Mouse (Mus musculus): Measurements from ENCODE around the gene Dpy19l3. TPM values are rescaled to one million over a fixed set of nuclear protein-coding genes. Genes with fewer than 3 reads are reported as not detected.

Dpy19l3 gene
- total RNA-seq, 2 experiments from 2014 or later = 6.3 to 8.2 TPM

DNA sequence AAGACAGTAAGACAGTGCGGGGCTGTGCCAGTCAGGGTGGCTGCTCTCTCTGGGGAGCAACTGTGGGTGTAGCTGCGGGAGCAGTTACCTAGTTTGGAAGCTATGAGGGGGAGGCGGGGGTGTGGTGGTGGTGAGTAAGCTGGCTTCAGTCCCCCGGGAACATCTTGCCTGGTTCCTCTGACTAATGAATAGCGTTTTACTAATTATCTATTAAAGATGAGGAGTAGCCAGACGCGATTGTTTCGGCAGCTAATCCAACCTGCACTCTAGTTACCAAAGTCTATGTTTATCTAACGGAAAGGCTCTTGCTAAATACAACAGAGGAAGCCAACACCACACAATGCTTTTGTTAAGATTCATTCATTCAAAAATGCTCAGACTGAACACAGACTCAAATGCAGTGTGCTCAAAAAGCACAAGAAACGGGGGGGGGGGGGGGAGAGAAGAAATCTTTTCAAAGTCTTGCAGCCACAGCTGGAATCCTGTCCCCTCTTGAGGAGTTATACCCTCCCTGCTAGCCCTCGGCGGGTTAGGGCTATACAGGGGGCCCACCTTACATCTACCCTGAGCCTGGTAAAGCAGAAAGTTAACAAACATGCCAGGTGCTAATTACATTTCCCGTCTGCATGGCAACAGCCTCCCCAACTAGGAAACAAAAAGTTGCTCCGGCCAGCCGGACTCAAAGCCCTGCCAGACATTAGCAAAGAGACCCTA lies 778 bp downstream of the Dpy19l3 start:
- DNase-seq = no peak
- intact Hi-C loops (cut with DNase I) = loop anchor here (5.0 kb wide), 1 partner anchor 49 kb away; the partner anchor contains the start of gene Zfp507

GRCm38 (mm10) chr7:35750873-35751272 lies 3.4 kb downstream of the Dpy19l3 start:
- intact Hi-C loops (cut with DNase I) = loop anchor here (5.0 kb wide), 1 partner anchor 51 kb away; the partner anchor contains the start of gene Zfp507
- no peak for DNase-seq

GRCm38 (mm10) chr7:35747397-35747964 lies 6.8 kb downstream of the Dpy19l3 start:
- intact Hi-C loops (cut with DNase I) = no loop called here
- DNase-seq = no peak

DNA sequence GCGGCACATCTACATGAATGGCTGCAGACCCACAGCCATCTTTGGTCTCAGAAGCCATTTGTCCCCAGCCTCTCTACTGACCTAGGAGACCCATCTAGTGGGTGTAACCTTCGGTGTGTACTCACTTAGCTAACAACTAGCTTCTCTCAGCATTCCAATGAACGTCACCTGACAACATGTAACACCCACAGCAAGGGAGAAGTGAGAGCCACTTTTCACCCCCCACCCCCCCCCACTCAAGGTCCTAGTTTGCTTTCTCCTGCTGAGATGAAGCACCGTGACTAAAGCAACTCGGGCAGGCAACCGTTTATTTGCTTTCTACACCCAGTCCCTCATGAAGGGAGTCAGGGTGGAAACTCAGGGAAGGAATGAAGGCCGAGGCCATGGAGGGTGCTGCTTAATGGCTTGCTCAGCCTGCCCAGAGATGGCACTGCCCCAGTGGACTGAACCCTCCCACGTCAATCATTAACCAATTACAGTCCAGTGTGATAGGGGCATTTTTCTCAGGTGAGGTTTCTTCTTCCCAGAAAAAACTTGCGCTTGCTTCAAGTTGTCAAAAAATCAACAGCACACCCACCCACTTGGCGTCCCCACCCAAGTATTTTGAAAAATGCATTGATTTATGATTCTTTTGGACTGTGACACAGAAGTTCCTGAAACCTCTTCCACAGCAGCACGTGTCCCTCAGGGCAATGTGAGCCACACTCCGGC lies 7.4 kb downstream of the Dpy19l3 start:
- intact Hi-C loops (cut with DNase I) = no loop called here
- no peak for DNase-seq

GRCm38 (mm10) chr7:35745281-35745702 lies 9.0 kb downstream of the Dpy19l3 start:
- DNase-seq = no peak
- intact Hi-C loops (cut with DNase I) = no loop called here

DNA sequence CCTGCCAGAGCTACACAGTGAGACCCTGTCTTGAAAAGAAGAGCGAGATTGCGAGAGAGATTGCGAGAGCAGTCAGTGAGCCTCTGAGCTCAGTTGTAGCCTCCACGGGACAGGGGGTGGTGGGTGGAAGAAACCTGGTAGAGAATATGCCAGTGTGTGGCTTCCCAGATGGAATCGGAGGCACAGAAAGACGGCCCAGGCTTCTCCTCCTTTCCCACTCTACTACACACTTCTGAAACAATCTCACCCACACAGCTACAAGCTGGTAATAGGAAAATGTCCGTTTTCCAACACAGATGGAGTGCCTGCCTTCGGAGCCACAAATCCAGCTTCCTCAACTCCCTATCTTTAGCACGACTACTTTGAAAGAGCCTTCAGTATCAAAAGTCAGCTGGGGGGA lies 9.5 kb downstream of the Dpy19l3 start:
- intact Hi-C loops (cut with DNase I) = no loop called here
- DNase-seq = no peak

DNA sequence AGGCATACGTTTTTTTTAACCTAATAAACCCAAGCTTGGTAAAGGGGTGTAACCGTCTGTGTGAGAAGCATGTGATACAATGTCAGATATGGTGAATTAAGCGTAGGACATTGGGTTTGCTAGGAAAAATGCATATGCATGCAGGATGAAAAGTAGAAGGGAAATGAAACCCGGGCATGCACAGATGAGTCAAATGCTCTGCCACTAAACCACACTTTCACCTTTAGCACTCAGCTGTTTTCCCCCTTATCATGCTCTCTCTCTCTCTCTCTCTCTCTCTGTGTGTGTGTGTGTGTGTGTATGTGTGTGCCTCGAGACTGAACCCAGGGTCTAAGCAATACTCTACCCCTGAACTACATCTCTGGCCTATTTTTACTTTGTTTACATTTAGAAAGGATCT lies 11.9 kb downstream of the Dpy19l3 start:
- intact Hi-C loops (cut with DNase I) = no loop called here
- DNase-seq = no peak

DNA sequence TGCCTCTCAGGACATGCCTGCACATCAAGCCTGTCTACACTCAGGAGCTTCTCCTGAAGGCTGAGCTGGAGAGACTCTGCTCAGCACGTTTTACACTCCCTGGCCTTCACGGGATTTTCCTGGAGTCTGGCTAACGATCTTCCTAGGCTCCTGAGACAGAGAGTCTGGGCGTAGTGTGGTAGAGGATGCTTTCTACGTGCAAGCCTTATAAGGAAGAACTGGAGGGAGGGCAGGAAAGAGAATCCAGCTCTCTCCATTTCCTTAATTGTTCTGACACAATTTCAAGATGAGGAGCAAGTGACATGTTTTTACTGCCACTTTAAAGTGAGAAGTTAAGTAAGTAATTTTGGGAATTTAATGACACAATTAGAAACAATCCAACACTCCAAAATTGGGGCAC lies 12.4 kb downstream of the Dpy19l3 start:
- intact Hi-C loops (cut with DNase I) = loop anchor here (2.0 kb wide), 1 partner anchor 55 kb away; no protein-coding TSS in a partner anchor
- no peak for DNase-seq

DNA sequence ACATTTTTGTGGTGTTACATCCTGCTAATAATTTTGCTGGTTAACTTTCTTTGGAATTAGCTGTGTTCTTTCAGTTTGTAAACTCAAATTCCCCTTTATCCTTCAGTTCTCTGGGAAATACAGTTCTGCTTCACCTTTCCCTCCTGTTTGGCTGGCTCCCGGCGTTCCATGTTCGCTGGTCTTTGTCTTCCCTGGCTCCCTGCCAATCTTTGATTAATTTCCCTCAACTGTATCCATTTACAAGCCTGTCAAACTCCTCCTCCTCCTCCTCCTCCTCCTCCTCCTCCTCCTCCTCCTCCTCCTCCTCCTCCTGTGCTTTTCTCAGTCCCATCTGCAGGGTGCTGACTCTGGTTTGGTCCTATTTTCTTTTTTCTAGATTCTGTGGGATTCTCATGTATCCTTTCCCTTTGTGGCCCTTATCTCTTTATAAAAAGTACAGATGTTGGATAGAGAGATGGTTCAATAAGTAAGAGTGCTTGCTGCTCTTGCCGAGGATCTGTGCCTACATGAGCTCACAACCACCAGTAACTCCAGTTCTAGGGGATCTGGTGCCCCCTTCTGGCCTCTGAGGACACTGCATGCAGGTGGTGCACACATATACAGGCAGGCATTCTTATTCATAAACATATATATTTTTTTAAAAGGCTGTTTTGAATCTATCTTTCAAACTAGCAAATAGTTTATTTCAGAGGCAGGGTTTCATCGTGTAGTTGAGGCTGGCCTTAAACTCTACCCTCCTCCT lies 13.6 kb downstream of the Dpy19l3 start:
- intact Hi-C loops (cut with DNase I) = loop anchor here (2.0 kb wide), 1 partner anchor 54 kb away; no protein-coding TSS in a partner anchor
- DNase-seq = peak; percentile 39 to 64

- no peak for DNase-seq
- intact Hi-C loops (cut with DNase I) = no loop called here
Measured at GRCm38 (mm10) chr7:35738871-35739270, 15.4 kb downstream of the Dpy19l3 start.

DNA sequence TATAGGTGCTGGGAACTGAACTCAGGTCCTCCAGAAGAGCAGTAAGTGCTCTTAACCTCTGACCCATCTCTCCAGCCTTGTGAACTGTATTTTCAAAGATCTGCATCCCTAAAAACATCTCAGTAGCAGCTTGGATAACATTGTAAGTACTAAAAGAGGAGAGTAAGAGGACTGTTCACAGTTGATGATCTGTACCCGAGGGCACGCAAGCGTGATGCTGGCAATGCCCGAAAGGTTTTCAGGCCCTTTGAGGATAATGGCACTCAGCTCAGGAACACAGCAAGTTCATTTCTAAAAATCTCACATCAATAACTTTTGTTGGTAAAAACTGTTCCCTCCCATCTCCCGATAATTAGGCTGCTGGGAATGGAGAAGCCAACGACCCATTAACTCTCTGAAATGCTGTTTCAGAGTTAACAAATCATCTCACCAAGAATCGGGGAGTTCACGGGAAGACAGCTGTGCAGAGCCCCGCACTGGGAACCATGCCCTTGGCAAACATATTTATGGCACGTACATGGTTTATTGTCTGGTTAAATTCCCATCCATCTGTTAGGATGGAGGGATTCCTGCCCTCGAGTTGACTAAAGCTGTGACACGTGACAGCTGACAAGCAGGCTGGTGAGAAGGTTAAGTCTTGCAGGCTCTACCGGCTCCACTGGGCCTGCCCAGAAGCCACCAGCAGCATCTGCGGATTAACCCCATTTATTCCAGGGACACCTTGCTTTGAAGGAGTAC lies 20.8 kb downstream of the Dpy19l3 start:
- DNase-seq = peak in 1 of 2 experiments; percentile 11
- intact Hi-C loops (cut with DNase I) = no loop called here

DNA sequence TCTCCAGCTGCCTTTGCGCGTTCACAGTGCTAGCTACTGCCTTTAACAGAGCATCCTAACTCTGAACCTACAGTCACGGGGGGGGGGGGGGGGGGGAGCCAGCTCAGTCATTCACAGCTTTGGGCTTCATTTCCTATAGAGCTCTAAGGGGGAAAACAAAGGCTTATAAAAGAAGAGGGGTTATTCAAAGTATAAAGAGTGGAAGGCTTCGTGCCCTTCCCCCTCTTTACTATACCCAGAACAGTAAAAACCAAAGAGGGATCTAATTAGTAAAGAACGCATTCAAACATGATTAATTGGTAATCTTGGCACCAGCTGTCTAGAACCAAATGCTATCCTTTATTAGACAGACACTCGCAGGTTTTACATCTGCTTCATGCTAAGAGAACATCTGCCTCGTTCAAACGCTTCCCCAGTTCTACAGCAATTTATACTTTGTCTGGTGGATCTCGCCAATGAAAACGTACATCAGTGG lies 21.6 kb downstream of the Dpy19l3 start:
- no peak for DNase-seq
- intact Hi-C loops (cut with DNase I) = no loop called here

GRCm38 (mm10) chr7:35729621-35730031 lies 24.6 kb downstream of the Dpy19l3 start:
- intact Hi-C loops (cut with DNase I) = no loop called here
- DNase-seq = peak in 1 of 2 experiments; percentile 14

- intact Hi-C loops (cut with DNase I) = no loop called here
- no peak for DNase-seq
Measured at GRCm38 (mm10) chr7:35728376-35728775, 25.9 kb downstream of the Dpy19l3 start.

DNA sequence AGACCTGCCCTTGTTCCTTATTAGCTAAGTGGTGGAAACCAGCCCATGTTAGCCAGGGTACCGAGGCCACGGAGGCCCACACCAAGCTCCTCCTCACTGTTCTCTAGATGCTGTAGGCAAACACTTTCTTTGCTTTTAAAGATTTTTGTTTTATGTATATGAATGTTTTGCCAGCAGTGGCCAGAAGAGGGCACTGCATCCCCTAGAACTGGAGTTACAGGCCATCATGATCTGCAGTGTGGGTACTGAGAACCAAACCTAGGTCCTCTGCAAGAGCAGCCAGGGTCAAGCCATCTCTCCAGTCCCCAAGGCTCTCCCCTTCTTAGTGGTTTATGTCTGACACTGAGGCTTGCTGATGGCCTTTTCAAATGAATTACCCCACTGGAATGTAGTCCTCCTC lies 31.2 kb downstream of the Dpy19l3 start:
- intact Hi-C loops (cut with DNase I) = no loop called here
- DNase-seq = no peak

- intact Hi-C loops (cut with DNase I) = no loop called here
- DNase-seq = no peak
Measured at GRCm38 (mm10) chr7:35718421-35719178, 35.7 kb downstream of the Dpy19l3 start.

- DNase-seq = no peak
- intact Hi-C loops (cut with DNase I) = no loop called here
Measured at GRCm38 (mm10) chr7:35710366-35710765, 43.9 kb downstream of the Dpy19l3 start.

DNA sequence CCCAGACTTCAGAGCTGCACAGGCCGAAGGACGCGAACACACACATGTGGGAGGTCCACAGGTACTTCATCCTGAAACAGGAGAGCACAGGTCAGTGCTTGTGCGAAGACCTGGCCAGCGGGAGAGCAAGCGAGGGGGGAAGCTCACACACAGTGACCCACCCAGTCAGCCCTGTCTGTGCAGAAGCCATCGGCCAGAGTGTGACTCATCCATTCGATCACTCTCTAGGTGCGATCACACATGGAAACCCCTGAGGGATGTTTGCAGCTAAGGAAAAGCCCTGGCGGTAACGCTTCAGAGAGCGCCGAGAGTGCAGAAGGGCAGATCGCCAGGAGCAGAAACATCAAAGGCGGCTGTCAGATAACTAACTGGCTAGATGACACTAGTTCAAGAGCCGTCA lies 46.2 kb downstream of the Dpy19l3 start:
- no peak for DNase-seq
- intact Hi-C loops (cut with DNase I) = no loop called here

GRCm38 (mm10) chr7:35699005-35699404 lies 55.2 kb downstream of the Dpy19l3 start:
- DNase-seq = no peak
- intact Hi-C loops (cut with DNase I) = no loop called here

Measured in heart, postnatal 14 days (tissue).